Mouse (Mus musculus) forebrain, embryonic 11.5 days (tissue): ENCODE results near the gene Fut2. TPM values are rescaled to one million over a fixed set of nuclear protein-coding genes. Genes with fewer than 3 reads are reported as not detected.

Experiments
- ATAC-seq: fragments of 200-750 bp; cut with Nextera tagmentation; replicated peaks from 2 replicates; pipeline ENCODE4 v1.8.0; 2017; ENCODE audit warnings: moderate TSS enrichment; ENCODE audit not compliant: low FRiP score
- DNase-seq: peaks from one replicate; pipeline ENCODE4 v3.0.0-alpha.2; 2017; ENCODE audit warnings: low spot score
- H3K27ac ChIP-seq: fragments of 300-500 bp; sonication (generic); 2 replicates; pipeline ENCODE4 v1.5.1; 2014; ENCODE audit warnings: low read depth, low read length
- H3K27me3 ChIP-seq: fragments of 300-500 bp; sonication (generic); 2 replicates; pipeline ENCODE4 v1.6.1; 2014; ENCODE audit warnings: mild to moderate bottlenecking, low read length, mixed read lengths; ENCODE audit not compliant: control insufficient read depth, insufficient read depth
- H3K36me3 ChIP-seq: fragments of 300-500 bp; sonication (generic); 2 replicates; pipeline ENCODE4 v1.6.1; 2014; ENCODE audit warnings: mild to moderate bottlenecking, low read length, moderate library complexity, mixed read lengths; ENCODE audit not compliant: control insufficient read depth, insufficient read depth
- H3K4me1 ChIP-seq: fragments of 300-500 bp; sonication (generic); replicated peaks from 2 replicates; pipeline ENCODE4 v1.6.1; 2014; ENCODE audit warnings: low read length, mixed read lengths; ENCODE audit not compliant: control insufficient read depth, insufficient read depth
- H3K4me2 ChIP-seq: fragments of 300-500 bp; sonication (generic); 2 replicates; pipeline ENCODE4 v1.6.1; 2014; ENCODE audit warnings: low read depth, mild to moderate bottlenecking, low read length, moderate library complexity, mixed read lengths; ENCODE audit not compliant: severe bottlenecking
- H3K4me3 ChIP-seq: fragments of 300-500 bp; sonication (generic); 2 replicates; pipeline ENCODE4 v1.5.1; 2014; ENCODE audit warnings: low read depth, low read length
- H3K9ac ChIP-seq: fragments of 300-500 bp; sonication (generic); 2 replicates; pipeline ENCODE4 v1.6.1; 2014; ENCODE audit warnings: low read length
- H3K9me3 ChIP-seq: fragments of 300-500 bp; sonication (generic); 2 replicates; pipeline ENCODE4 v1.6.1; 2016; ENCODE audit warnings: low read length, mixed read lengths; ENCODE audit not compliant: control insufficient read depth
- WGBS: fragments of 180-500 bp; shearing (Covaris S2); extraction: QIAGEN DNeasy Blood & Tissue Kit; methylation state at CpG from one replicate; pipeline ENCODE4 v1.1.7; 2014; 5-methylcytosine and 5-hydroxymethylcytosine counted together
- polyA plus RNA-seq: library from polyadenylated mRNA; unstranded; fragments of >200 nt; fragmentation: Nextera tagmentation; extraction: Ambion mirVana; gene quantifications from 2 replicates; pipeline ENCODE4 v1.2.1, GENCODE M21; 2014

Fut2 gene
- polyA plus RNA-seq, 1 experiment from 2014 or later, result not detected

DNA sequence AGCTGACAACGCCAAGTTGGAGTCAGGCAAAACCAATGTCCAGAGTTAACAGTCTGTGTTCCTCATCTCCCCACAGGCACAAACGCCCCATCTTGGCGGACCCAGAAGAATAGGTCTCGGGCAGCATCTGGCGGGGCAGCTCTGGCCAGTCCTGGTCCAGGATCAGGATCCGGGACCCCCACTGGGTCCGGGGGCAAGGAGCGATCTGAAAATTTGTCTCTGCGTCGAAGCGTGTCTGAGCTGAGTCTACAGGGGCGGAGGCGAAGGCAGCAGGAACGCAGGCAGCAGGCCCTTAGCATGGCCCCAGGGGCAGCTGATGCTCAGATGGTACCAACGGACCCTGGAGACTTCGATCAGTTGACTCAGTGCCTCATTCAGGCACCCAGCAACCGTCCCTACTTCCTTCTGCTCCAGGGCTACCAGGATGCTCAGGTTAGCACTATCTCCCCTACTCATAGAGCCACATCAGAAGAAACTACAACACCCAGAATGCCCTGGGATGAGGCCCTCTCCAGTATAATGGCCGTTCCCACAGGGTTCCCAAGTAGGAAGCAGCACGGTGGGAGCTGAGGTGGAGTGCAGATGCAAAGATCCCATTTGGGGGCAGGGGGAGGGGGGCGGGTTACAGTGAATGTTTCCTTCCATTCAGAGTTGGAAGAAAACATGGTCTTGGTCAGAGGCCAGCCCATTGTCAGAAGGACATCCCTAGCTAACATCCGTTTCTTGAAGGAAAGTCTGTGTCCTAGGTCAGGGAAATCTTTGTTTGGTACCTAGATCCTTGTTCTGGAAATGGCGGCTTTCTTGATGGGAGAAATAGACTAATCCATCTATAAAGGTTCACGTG, 35.9 kb downstream of the Fut2 start:
- Histone ChIP-seq H3K4me3 (no peak overlapping the region), H3K27me3 (peaks cover 15% of the 10 kb centered on the region), H3K9ac (no peak overlapping the region), H3K9me3 (no peaks in the 10 kb centered on the region), H3K4me2 (no peak overlapping the region), H3K36me3 (no peaks in the 10 kb centered on the region), H3K4me1 (peaks cover 2% of the 10 kb centered on the region; the same call in 1 of the 2 replicates), H3K27ac (no peak overlapping the region)
- DNase-seq, result no peak
- no peak for ATAC-seq
- 77% methylated on average over 23 of the region's 23 CpGs for WGBS

DNA sequence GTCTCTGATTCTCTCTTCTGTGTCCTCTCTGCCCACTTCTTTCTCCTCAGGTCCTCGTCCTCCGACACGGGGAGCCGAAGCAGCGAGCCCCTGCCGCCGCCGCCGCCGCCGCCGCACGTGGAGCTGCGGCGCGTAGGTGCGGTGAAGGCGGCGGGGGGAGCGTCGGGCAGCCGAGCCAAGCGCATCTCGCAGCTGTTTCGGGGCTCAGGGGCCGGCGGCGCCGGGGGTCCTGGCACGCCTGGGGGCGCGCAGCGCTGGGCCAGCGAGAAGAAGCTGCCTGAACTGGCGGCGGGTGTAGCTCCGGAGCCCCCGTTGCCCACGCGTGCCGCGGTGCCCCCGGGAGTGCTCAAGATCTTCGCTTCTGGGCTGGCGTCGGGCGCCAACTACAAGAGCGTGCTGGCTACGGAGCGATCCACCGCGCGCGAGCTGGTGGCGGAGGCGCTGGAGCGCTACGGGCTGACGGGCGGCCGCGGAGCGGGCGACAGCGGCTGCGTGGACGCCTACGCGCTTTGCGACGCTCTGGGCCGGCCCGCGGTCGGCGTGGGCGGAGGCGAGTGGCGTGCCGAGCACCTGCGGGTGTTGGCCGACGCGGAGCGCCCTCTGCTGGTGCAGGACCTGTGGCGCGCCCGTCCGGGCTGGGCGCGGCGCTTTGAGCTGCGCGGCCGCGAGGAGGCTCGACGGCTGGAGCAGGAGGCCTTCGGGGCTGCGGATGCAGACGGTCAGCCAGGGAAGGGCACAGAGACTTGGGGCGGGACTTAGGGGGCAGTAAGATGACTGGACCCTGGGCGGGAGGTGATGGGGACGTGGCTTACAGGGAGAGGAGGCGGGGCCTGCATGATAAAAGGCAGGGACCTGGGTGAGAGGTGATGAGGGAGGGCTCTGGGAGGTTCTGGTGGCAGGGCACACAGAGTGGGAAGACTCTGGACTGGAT, 37.6 kb downstream of the Fut2 start:
- Histone ChIP-seq H3K4me2 (peak overlapping the region; percentile 83), H3K36me3 (no peaks in the 10 kb centered on the region), H3K4me3 (peak overlapping the region; percentile 45), H3K9me3 (no peaks in the 10 kb centered on the region), H3K27ac (0 out of 2 replicates have a peak overlapping the region, but pooled peaks have one; percentile 43), H3K4me1 (peaks cover 2% of the 10 kb centered on the region; the same call in 1 of the 2 replicates), H3K27me3 (peaks cover 15% of the 10 kb centered on the region), H3K9ac (peak overlapping the region; percentile 74)
- DNase-seq (peak; percentile 94), ATAC-seq (peak; percentile 77)
- 1% methylated on average over 100 of the region's 105 CpGs for WGBS

DNA sequence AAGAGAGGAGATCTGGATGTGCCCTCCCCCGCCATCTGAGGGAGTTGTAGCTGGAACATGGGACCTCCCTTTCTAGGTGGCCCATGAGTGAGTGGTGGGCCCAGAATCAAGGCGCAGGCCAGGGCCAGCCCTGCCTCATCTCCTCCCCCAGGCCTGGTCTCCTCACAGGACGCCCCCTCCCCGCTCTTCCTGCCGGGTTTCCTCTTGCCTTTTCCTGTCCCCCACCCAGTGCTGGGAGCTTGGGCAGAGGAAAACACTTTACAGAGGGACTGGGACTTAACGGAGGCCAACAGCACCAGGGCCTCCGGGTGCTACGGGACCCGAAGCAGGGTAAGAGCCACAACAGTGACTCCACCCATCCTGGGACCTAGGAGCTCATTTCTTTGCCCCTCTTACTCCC, 38.9 kb downstream of the Fut2 start, which contains the start of gene Rasip1:
TSS of gene Rasip1 (plus strand) at position 228 of the 400 bp plus-strand sequence.
- WGBS, result 89% methylated on average over 9 of the region's 9 CpGs
- H3K9me3 ChIP-seq, result no peaks in the 10 kb centered on the region
- H3K4me2 ChIP-seq, result peak within 1 kb of the TSS; percentile 83
- DNase-seq (no peak), ATAC-seq (no peak)
- peak within 1 kb of the TSS; percentile 45 for H3K4me3 ChIP-seq
- H3K27me3 ChIP-seq, result peaks cover 15% of the 10 kb centered on the region
- no peaks in the 10 kb centered on the region for H3K36me3 ChIP-seq
- H3K9ac ChIP-seq, result peak within 1 kb of the TSS; percentile 74
- 0 out of 2 replicates have a peak within 1 kb of the TSS, but pooled peaks have one; percentile 43 for H3K27ac ChIP-seq
- H3K4me1 ChIP-seq, result peaks cover 2% of the 10 kb centered on the region; the same call in 1 of the 2 replicates

DNA sequence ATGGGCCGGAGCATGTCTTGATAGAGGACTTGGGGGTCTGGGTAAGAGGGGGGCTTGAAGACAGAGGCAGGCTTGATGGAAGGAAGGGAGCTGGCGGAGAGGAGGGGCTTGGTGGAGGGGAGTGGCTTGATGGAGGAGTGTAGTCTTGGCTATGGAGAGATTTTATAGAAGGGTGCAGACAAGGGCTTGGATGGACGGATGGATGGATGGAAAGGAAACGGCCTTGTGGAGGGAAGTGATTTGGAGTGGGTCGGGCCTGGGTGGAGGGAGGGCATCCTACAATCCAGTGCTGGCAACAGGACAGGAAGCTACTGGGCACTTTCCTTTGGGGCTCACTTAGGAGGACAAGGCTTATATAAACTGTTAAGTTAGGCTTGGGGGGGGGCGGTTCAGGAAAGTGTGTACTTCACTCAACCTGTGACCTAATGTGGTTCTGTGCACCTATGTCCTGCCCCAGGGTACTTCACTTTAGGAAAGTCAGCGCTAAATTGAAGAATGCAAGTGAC, 39.6 kb downstream of the Fut2 start:
- Histone ChIP-seq H3K27ac (no peak overlapping the region), H3K27me3 (peaks cover 15% of the 10 kb centered on the region), H3K4me2 (no peak overlapping the region), H3K9ac (no peak overlapping the region), H3K4me1 (peaks cover 2% of the 10 kb centered on the region; the same call in 1 of the 2 replicates), H3K9me3 (no peaks in the 10 kb centered on the region), H3K4me3 (no peak overlapping the region), H3K36me3 (no peaks in the 10 kb centered on the region)
- ATAC-seq (no peak), DNase-seq (no peak)
- WGBS, result 88% methylated on average over 7 of the region's 7 CpGs

DNA sequence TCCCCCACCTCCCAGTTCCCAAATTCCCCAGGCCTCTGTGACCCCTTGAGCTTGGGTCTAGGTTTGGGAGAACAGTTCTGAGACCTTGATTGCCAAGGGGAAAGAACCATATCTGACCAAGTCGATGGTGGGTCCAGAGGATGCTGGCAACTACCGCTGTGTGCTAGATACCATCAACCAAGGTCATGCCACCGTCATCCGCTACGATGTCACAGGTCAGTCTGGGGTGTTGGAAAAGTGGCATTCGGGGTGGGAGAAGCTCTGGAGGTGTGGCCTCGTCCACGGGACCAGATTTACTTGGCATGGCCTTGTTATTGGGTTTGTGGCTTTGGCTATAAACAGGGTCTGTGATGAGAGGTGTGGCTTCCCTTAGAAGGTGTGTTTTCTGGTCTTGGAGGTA, 40.7 kb downstream of the Fut2 start:
- Histone ChIP-seq H3K27me3 (peaks cover 15% of the 10 kb centered on the region), H3K27ac (no peak overlapping the region), H3K9me3 (no peaks in the 10 kb centered on the region), H3K4me3 (no peak overlapping the region), H3K4me2 (no peak overlapping the region), H3K9ac (no peak overlapping the region), H3K4me1 (peaks cover 2% of the 10 kb centered on the region; the same call in 1 of the 2 replicates), H3K36me3 (no peaks in the 10 kb centered on the region)
- ATAC-seq (no peak), DNase-seq (no peak)
- WGBS, result 90% methylated on average over 8 of the region's 8 CpGs

DNA sequence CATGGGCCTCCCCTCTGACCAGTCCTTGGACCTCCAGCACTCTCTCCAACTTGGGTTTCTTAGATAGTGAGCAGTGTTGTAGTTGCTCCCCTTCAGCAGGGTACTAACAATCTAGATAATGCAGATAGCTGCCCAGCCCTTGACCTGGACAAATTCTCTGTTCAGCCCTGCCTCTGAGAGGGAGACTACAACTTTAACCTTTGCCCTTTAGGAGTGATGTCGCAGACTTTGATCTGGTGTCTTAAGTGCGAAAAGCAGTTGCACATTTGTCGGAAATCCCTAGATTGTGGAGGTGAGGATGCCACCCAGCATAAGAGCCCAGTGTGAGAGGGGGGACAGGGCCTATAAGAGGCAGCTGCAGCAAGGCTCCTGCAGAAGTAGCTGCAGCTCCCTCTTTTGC, 41.5 kb downstream of the Fut2 start:
- no peak overlapping the region for H3K4me3 ChIP-seq
- no peak for ATAC-seq
- H3K27ac ChIP-seq, result no peak overlapping the region
- peaks cover 15% of the 10 kb centered on the region for H3K27me3 ChIP-seq
- peaks cover 2% of the 10 kb centered on the region; the same call in 1 of the 2 replicates for H3K4me1 ChIP-seq
- 90% methylated on average over 3 of the region's 3 CpGs for WGBS
- no peak for DNase-seq
- H3K9ac ChIP-seq, result no peak overlapping the region
- no peaks in the 10 kb centered on the region for H3K9me3 ChIP-seq
- no peak overlapping the region for H3K4me2 ChIP-seq
- no peaks in the 10 kb centered on the region for H3K36me3 ChIP-seq

DNA sequence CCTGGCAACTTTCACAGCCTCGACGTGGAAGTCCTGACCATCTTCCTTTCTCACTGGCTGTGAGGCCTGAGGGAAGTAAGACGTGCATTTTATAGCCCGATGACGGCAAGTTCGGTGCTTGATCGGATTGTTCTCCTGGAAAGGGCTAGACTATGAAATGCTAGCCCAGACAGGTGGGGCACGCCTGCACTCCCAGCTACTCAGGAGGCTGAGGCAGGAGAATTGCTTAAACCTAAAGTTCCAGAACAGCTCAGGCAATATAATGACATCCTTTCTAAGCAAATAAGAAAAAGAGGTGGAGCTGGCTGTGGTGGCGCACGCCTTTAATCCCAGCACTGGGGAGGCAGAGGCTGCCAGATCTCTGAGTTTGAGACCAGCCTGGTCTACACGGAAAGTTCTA, 42.7 kb downstream of the Fut2 start:
- ATAC-seq, result no peak
- Histone ChIP-seq H3K27me3 (peaks cover 15% of the 10 kb centered on the region), H3K4me3 (no peak overlapping the region), H3K4me2 (no peak overlapping the region), H3K4me1 (peaks cover 2% of the 10 kb centered on the region; the same call in 1 of the 2 replicates), H3K27ac (no peak overlapping the region), H3K9ac (no peak overlapping the region), H3K36me3 (no peaks in the 10 kb centered on the region), H3K9me3 (no peaks in the 10 kb centered on the region)
- DNase-seq, result no peak
- 96% methylated on average over 11 of the region's 11 CpGs for WGBS

DNA sequence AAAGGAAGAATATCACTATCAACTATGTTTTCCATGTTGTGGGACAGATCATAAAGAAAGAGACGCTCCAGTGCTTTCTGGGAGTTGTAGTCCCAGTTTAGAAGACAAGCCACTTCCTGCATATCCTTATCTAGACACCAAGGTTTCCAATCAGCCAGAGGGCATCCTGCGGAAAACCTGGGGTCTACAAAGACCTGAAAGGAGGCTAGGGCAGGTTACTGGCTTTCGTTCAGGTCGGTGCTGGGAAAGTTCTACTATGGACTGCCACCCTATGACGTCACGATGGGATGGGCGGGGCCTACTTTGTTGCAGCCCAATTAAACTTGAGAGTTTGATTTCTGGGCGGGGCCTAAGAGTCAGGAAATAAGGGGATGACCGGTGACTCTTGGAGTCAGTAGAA, 44.8 kb downstream of the Fut2 start, which contains the start of gene Izumo1:
TSS of gene Izumo1 (plus strand) at position 369 of the 400 bp plus-strand sequence.
- Histone ChIP-seq H3K4me3 (no peak within 1 kb of the TSS), H3K4me1 (no peaks in the 10 kb centered on the region), H3K9me3 (no peaks in the 10 kb centered on the region), H3K4me2 (no peak within 1 kb of the TSS), H3K27ac (no peak within 1 kb of the TSS), H3K27me3 (peaks cover 18% of the 10 kb centered on the region), H3K9ac (no peak within 1 kb of the TSS), H3K36me3 (no peaks in the 10 kb centered on the region)
- no peak for DNase-seq
- WGBS, result 31% methylated on average over 9 of the region's 9 CpGs
- no peak for ATAC-seq
